Mouse (Mus musculus) MEL (cell line): ENCODE data around the gene Cdh4.

Experiments
- CTCF ChIP-seq, 3 experiments: IDR thresholded peaks in 2 of 3; conservative IDR thresholded peaks in 1 of 3; 2 replicates each; pipeline ENCODE4 v1.5.1; 2011 to 2012; ENCODE audit warnings: low read length in 3 of 3, low read depth in 2 of 3, mild to moderate bottlenecking in 2 of 3, improper control_type of control experiment in 1 of 3, inconsistent platforms in 1 of 3, mixed read lengths in 1 of 3, moderate library complexity in 1 of 3; ENCODE audit not compliant: control insufficient read depth in 1 of 3, insufficient read depth in 1 of 3, poor library complexity in 1 of 3, severe bottlenecking in 1 of 3
- EP300 ChIP-seq, 2 experiments: IDR thresholded peaks; 2 replicates each; pipeline ENCODE4 v1.6.1; 2011; ENCODE audit warnings: improper control_type of control experiment in 2 of 2, low read length in 2 of 2, low read depth in 1 of 2, mild to moderate bottlenecking in 1 of 2
- GABPA ChIP-seq: IDR thresholded peaks from 2 replicates; pipeline ENCODE4 v1.6.1; 2012; ENCODE audit warnings: low read depth, mild to moderate bottlenecking, inconsistent platforms, low read length, improper control_type of control experiment, moderate library complexity
- GATA1 ChIP-seq: IDR thresholded peaks from 2 replicates; pipeline ENCODE4 v1.6.1; 2011; ENCODE audit warnings: low read depth, low read length, improper control_type of control experiment
- MAFK ChIP-seq: IDR thresholded peaks from 2 replicates; pipeline ENCODE4 v1.6.1; 2011; ENCODE audit warnings: low read depth, mild to moderate bottlenecking, low read length, improper control_type of control experiment, borderline replicate concordance
- MAZ ChIP-seq: IDR thresholded peaks from 2 replicates; pipeline ENCODE4 v1.6.1; 2012; ENCODE audit warnings: low read depth, mild to moderate bottlenecking, inconsistent platforms, low read length, improper control_type of control experiment
- MYC ChIP-seq: IDR thresholded peaks from 2 replicates; pipeline ENCODE4 v1.6.1; 2011; ENCODE audit warnings: low read depth, mild to moderate bottlenecking, low read length, improper control_type of control experiment, moderate library complexity
- POLR2A ChIP-seq, 2 experiments: IDR thresholded peaks; 2 replicates each; pipeline ENCODE4 v1.6.1; 2011 to 2012; ENCODE audit warnings: low read length in 2 of 2, mild to moderate bottlenecking in 2 of 2, control low read depth in 1 of 2, improper control_type of control experiment in 1 of 2, low read depth in 1 of 2, moderate library complexity in 1 of 2; ENCODE audit not compliant: control insufficient read depth in 1 of 2, insufficient read depth in 1 of 2, poor library complexity in 1 of 2
- POLR2AphosphoS5 ChIP-seq: IDR thresholded peaks from 2 replicates; pipeline ENCODE4 v1.6.1; 2012; ENCODE audit warnings: low read depth, borderline replicate concordance, mild to moderate bottlenecking, inconsistent platforms, low read length, moderate library complexity, mixed read lengths
- SIN3A ChIP-seq: IDR thresholded peaks from 2 replicates; pipeline ENCODE4 v1.6.1; 2012; ENCODE audit warnings: low read length, improper control_type of control experiment, inconsistent platforms
- SMC3 ChIP-seq: IDR thresholded peaks from 2 replicates; pipeline ENCODE4 v1.6.1; 2011; ENCODE audit warnings: low read depth, low read length, improper control_type of control experiment
- TBP ChIP-seq: IDR thresholded peaks from 2 replicates; pipeline ENCODE4 v1.8.0; 2011; ENCODE audit warnings: low read depth, low read length, improper control_type of control experiment
- USF2 ChIP-seq, 2 experiments: IDR thresholded peaks; 2 replicates each; pipeline ENCODE4 v1.6.1; 2011 to 2012; ENCODE audit warnings: improper control_type of control experiment in 2 of 2, low read length in 2 of 2, borderline replicate concordance in 1 of 2, inconsistent platforms in 1 of 2, low read depth in 1 of 2, mild to moderate bottlenecking in 1 of 2; ENCODE audit not compliant: insufficient read depth in 1 of 2
- ZMIZ1 ChIP-seq: IDR thresholded peaks from 2 replicates; pipeline ENCODE4 v1.6.1; 2012; ENCODE audit warnings: low read depth, mild to moderate bottlenecking, inconsistent platforms, low read length, improper control_type of control experiment, moderate library complexity

DNA sequence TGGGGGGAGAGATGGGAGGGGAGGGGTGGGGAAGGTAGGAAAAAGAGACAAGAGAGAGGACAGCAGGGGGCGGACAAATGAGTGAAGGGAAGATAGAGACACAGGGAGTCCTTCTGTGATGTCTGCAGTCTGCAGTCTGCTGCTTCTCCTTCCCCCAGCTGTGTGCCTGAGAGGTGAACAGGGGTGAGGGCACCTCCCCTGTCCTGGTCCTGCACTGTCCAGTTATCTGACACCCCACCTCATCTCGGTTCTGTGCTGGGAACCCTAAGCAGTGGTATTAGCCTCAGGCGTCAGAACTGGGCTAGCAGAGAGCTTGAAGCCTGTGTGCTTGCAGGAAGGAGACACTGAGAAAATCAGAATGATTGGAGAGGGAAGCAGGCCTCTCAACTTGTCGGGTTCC is 338.7 kb downstream of the Cdh4 start:
- no peak for TF ChIP-seq MYC
- TF ChIP-seq CTCF (IDR thresholded peaks at IDR 0.05 in 2 of 3, conservative IDR thresholded peaks at IDR 0.05 in 1 of 3; ENCODE audit: control insufficient read depth in 1 of 3, insufficient read depth in 1 of 3, low read depth in 2 of 3, low read length in 3 of 3, poor library complexity in 1 of 3, severe bottlenecking in 1 of 3), result no peak
- TF ChIP-seq SMC3, result no peak
- TF ChIP-seq EP300 (IDR thresholded peaks at IDR 0.05; ENCODE audit: low read depth in 1 of 2, low read length in 2 of 2), result no peak
- TF ChIP-seq MAZ, result no peak
- TF ChIP-seq ZMIZ1, result no peak
- no peak for TF ChIP-seq SIN3A
- no peak for TF ChIP-seq POLR2AphosphoS5
- no peak for TF ChIP-seq USF2 (IDR thresholded peaks at IDR 0.05; ENCODE audit: borderline replicate concordance in 1 of 2, insufficient read depth in 1 of 2, low read depth in 1 of 2, low read length in 2 of 2)
- no peak for TF ChIP-seq POLR2A (IDR thresholded peaks at IDR 0.05; ENCODE audit: control insufficient read depth in 1 of 2, insufficient read depth in 1 of 2, low read depth in 1 of 2, low read length in 2 of 2, poor library complexity in 1 of 2)
- no peak for TF ChIP-seq GABPA
- TF ChIP-seq GATA1, result no peak
- TF ChIP-seq TBP, result no peak
- no peak for TF ChIP-seq MAFK
